Mouse (Mus musculus) frontal cortex, postnatal 14 days (tissue): ENCODE data around the gene Olfr441.
"Not testable (repeated sequence)": the region's sequence is repeated elsewhere in the genome, so short reads cannot be mapped to it uniquely, and the experiment has no call there.

Source experiments
- DNase-seq, 2 experiments: peaks; one replicate each; pipeline ENCODE4 v3.0.0; 2022; ENCODE audit warnings: low spot score in 2 of 2

Olfr441 gene

GRCm38 (mm10) chr6:43106069-43106468 lies at the start of gene Olfr441:
Olfr441 (plus strand) TSS chr6:43106369.
- not testable (repeated sequence) for DNase-seq

GRCm38 (mm10) chr6:43078750-43079149 lies 27.4 kb upstream of the Olfr441 start:
- no peak for DNase-seq

- DNase-seq: not testable (repeated sequence)
These were observed 24.8 kb upstream of the Olfr441 start for GRCm38 (mm10) chr6:43081405-43081804.

DNA sequence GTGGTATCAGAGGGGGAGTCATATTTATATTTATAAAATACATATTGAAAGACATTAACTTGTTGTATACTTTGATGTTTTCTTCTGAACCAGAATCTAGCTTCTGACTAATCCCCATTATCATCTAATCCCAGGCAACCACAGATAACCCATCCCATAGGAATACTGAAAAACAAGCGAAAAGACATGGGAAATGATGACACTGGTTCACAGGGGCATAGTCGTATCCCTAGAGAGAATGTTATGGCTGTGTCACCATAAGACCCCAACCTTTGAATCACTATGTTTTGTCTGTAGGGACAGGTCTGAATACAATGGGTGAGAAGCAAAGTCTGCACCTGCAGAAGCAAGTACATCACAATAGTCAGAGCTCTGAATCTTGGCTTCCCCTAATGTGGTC lies 40.1 kb downstream of the Olfr441 start, which contains the start of gene Olfr237-ps1:
Gene Olfr237-ps1, plus strand, starts transcription at position 301 of the 400 bp plus-strand sequence.
- not testable (repeated sequence) for DNase-seq

DNA sequence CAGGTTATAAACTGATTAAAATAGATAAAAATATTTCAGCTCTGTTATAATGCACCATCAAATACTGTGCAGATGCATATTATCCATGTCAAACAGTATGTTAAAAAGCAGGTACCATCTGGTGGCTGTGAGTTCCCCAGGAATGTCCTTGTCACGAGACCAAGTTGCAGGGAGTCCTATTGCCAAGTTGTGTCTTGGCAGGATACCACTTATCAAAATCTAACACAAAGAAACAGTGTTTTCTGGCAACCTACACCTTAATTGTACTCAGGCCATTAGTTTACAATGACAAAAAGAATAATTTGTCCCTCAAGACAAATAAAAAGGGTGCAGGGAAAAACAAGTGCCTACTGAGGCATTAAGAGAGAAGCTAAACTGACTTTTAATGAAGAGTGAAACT lies 53.3 kb downstream of the Olfr441 start:
- no peak for DNase-seq

- DNase-seq: no peak
These were observed 56.8 kb downstream of the Olfr441 start, which contains the start of gene Olfr437 for GRCm38 (mm10) chr6:43162982-43163381. Olfr437 (plus strand) TSS chr6:43163282.

DNA sequence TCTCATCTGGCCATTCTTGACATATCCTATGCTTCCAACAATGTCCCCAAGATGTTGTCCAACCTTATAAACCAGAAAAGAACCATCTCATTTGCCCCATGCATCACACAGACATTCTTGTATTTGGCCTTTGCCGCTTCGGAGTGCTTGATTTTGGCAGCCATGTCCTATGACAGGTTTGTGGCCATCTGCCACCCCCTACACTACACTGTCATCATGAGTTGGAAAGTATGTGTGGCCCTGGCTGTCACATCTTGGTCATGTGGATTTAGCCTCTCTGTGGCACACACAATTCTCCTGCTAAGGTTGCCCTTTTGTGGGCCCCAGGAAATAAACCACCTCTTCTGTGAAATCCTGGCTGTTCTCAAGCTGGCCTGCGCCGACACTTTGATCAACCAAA lies 61.1 kb downstream of the Olfr441 start:
- no peak for DNase-seq
